Mouse (Mus musculus): Measurements from ENCODE around the gene Ppargc1a.

DNA sequence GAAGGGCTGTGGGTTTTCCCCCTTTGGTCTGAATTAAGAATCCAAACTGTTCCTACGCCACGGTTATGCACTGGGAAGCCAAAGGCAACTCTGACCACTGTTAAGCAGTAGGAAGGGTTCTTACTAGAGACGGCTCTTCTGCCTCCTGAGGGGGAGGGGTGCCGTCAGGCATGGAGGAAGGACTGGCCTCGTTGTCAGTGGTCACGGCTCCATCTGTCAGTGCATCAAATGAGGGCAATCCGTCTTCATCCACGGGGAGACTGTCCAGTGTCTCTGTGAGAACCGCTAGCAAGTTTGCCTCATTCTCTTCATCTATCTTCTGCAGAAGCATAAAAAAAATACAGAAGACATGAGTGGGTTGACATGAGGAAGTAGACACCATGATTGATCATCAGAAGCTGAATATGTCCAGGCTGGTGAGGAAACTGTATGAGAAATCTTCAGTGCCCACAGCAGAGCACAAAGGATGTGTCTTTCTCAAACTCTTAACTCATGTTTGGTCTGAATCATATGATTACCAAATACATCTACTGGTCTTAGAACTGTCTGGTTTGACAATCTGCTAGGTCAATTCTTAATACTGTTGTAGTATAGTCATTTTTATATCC is 69.5 kb downstream of the Ppargc1a start:
- TF ChIP-seq CTCF (IDR thresholded peaks at IDR 0.05; ENCODE audit: low read depth, low read length) (no peak), POLR2A (IDR thresholded peaks at IDR 0.05; ENCODE audit: borderline replicate concordance, low read depth, low read length) (no peak)

Data from bone marrow macrophage, adult 2 months (primary cell).